Mouse (Mus musculus) heart, embryonic 13.5 days (tissue): ENCODE measurements around the gene Hnmt. TPM values are rescaled to one million over a fixed set of nuclear protein-coding genes. Genes with fewer than 3 reads are reported as not detected.
"Not testable (repeated sequence)": the region's sequence is repeated elsewhere in the genome, so short reads cannot be mapped to it uniquely, and the experiment has no call there.

Experiments
- ATAC-seq: fragments of 200-750 bp; cut with Nextera tagmentation; 2 replicates; pipeline ENCODE4 v1.8.0; 2017; ENCODE audit warnings: moderate TSS enrichment; ENCODE audit not compliant: insufficient number of reproducible peaks, low FRiP score, low TSS enrichment; ENCODE audit errors: extremely low read depth
- H3K27ac ChIP-seq: fragments of 300-500 bp; sonication (generic); replicated peaks from 2 replicates; pipeline ENCODE4 v1.5.1; 2015; ENCODE audit warnings: moderate library complexity, mild to moderate bottlenecking, inconsistent platforms
- H3K27me3 ChIP-seq: fragments of 300-500 bp; sonication (generic); replicated peaks from 2 replicates; pipeline ENCODE4 v1.6.1; 2015; ENCODE audit warnings: mild to moderate bottlenecking, inconsistent platforms
- H3K36me3 ChIP-seq: fragments of 300-500 bp; sonication (generic); 2 replicates; pipeline ENCODE4 v1.6.1; 2015; ENCODE audit warnings: mild to moderate bottlenecking, inconsistent platforms
- H3K4me1 ChIP-seq: fragments of 300-500 bp; sonication (generic); 2 replicates; pipeline ENCODE4 v1.6.1; 2015; ENCODE audit warnings: inconsistent platforms
- H3K4me2 ChIP-seq: fragments of 300-500 bp; sonication (generic); 2 replicates; pipeline ENCODE4 v1.6.1; 2015; ENCODE audit warnings: inconsistent platforms, mild to moderate bottlenecking, moderate library complexity
- H3K4me3 ChIP-seq: fragments of 300-500 bp; sonication (generic); 2 replicates; pipeline ENCODE4 v1.5.1; 2015; ENCODE audit warnings: moderate library complexity, mild to moderate bottlenecking, inconsistent platforms
- H3K9ac ChIP-seq: fragments of 300-500 bp; sonication (generic); 2 replicates; pipeline ENCODE4 v1.6.1; 2015; ENCODE audit warnings: inconsistent platforms, mild to moderate bottlenecking, moderate library complexity
- H3K9me3 ChIP-seq: fragments of 300-500 bp; sonication (generic); 2 replicates; pipeline ENCODE4 v1.6.1; 2016; ENCODE audit warnings: inconsistent platforms
- WGBS: fragments of 180-500 bp; shearing (Covaris S2); methylation state at CpG from one replicate; pipeline ENCODE4 v1.1.7; 2015; ENCODE audit warnings: mixed read lengths; 5-methylcytosine and 5-hydroxymethylcytosine counted together
- polyA plus RNA-seq: library from polyadenylated mRNA; unstranded; fragments of >200 nt; fragmentation: Nextera tagmentation; extraction: Ambion mirVana; gene quantifications from 2 replicates; pipeline ENCODE4 v1.2.1, GENCODE M21; 2015

The Hnmt gene
- polyA plus RNA-seq, 1 experiment from 2014 or later = 3.7 TPM

GRCm38 (mm10) chr2:23999323-23999722 lies 49.9 kb downstream of the Hnmt start:
- no peak overlapping the region for H3K4me3 ChIP-seq
- H3K36me3 ChIP-seq = no peaks in the 10 kb centered on the region
- H3K4me1 ChIP-seq = no peaks in the 10 kb centered on the region
- no peaks in the 10 kb centered on the region for H3K27me3 ChIP-seq
- no peak overlapping the region for H3K9ac ChIP-seq
- H3K4me2 ChIP-seq = no peak overlapping the region
- WGBS = 55% methylated on average over 1 of the region's 1 CpGs
- H3K27ac ChIP-seq = no peak overlapping the region
- H3K9me3 ChIP-seq = no peaks in the 10 kb centered on the region
- ATAC-seq = no peak

GRCm38 (mm10) chr2:23998836-23999235 lies 50.4 kb downstream of the Hnmt start:
- H3K4me2 ChIP-seq = no peak overlapping the region
- no peaks in the 10 kb centered on the region for H3K36me3 ChIP-seq
- WGBS = 79% methylated on average over 4 of the region's 4 CpGs
- no peak for ATAC-seq
- H3K9ac ChIP-seq = no peak overlapping the region
- no peaks in the 10 kb centered on the region for H3K27me3 ChIP-seq
- no peak overlapping the region for H3K27ac ChIP-seq
- no peaks in the 10 kb centered on the region for H3K4me1 ChIP-seq
- H3K9me3 ChIP-seq = no peaks in the 10 kb centered on the region
- no peak overlapping the region for H3K4me3 ChIP-seq

GRCm38 (mm10) chr2:23996830-23997229 lies 52.4 kb downstream of the Hnmt start:
- no peaks in the 10 kb centered on the region for H3K36me3 ChIP-seq
- no peaks in the 10 kb centered on the region for H3K9me3 ChIP-seq
- no peak overlapping the region for H3K4me2 ChIP-seq
- no peak for ATAC-seq
- no peaks in the 10 kb centered on the region for H3K27me3 ChIP-seq
- no peak overlapping the region for H3K27ac ChIP-seq
- WGBS = 46% methylated on average over 2 of the region's 2 CpGs
- H3K4me1 ChIP-seq = no peaks in the 10 kb centered on the region
- no peak overlapping the region for H3K4me3 ChIP-seq
- H3K9ac ChIP-seq = no peak overlapping the region

DNA sequence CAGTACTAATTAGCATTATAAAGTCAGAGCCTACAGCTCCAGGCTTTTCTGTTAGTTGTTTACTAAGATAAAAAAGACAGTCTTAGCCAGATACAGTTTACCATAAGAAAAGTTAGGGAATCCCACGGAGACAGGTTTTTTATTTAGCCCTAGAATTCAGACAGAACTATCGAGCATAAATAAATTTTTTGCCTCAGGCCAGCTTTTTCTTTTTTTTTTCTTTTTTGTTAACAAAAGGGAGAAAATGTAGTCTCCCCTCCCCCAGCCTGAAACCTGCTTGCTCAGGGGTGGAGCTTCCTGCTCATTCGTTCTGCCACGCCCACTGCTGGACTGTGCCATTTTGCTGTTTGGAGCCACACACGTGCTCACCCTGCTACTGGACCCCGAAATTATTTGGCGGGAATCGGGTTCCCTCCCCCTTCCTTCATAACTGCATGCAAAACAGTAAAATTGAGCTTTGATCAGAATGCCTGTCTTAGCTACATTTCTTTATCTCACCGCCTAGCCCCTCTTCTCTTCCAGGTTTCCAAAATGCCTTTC lies 59.1 kb downstream of the Hnmt start:
- H3K36me3 ChIP-seq, H3K4me2 ChIP-seq, H3K27me3 ChIP-seq, H3K4me1 ChIP-seq, H3K9ac ChIP-seq, H3K4me3 ChIP-seq, ATAC-seq, H3K9me3 ChIP-seq, H3K27ac ChIP-seq: not testable (repeated sequence)
- WGBS = 74% methylated on average over 9 of the region's 9 CpGs

- H3K9me3 ChIP-seq = no peaks in the 10 kb centered on the region
- H3K27me3 ChIP-seq = no peaks in the 10 kb centered on the region
- H3K9ac ChIP-seq = no peak overlapping the region
- no peak overlapping the region for H3K27ac ChIP-seq
- no peaks in the 10 kb centered on the region for H3K36me3 ChIP-seq
- ATAC-seq = no peak
- no peaks in the 10 kb centered on the region for H3K4me1 ChIP-seq
- no peak overlapping the region for H3K4me2 ChIP-seq
- no peak overlapping the region for H3K4me3 ChIP-seq
Observed at GRCm38 (mm10) chr2:23987283-23987682, 61.9 kb downstream of the Hnmt start.

DNA sequence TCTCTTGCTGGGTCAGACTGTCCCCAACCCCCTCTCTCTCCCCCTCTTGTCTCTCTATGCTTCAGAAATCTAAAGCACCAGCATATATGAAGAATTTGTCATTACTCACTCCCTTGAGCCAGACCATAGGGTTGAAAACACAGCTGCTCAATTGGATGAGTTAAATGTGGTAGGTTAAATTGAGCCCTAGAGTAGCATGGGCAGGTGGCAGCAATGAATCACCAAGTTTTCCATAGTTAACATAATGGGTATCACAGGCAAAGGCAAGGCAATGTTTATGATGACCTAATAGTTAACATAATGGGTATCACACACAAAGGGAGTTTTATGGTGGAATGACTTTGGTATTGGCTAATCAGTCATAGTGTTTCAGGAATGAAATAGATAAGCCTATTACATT lies 65.9 kb downstream of the Hnmt start:
- Histone ChIP-seq H3K27me3 (no peaks in the 10 kb centered on the region), H3K4me2 (no peak overlapping the region), H3K4me3 (no peak overlapping the region), H3K27ac (no peak overlapping the region), H3K36me3 (no peaks in the 10 kb centered on the region), H3K4me1 (no peaks in the 10 kb centered on the region), H3K9ac (no peak overlapping the region), H3K9me3 (no peaks in the 10 kb centered on the region)
- ATAC-seq = no peak

DNA sequence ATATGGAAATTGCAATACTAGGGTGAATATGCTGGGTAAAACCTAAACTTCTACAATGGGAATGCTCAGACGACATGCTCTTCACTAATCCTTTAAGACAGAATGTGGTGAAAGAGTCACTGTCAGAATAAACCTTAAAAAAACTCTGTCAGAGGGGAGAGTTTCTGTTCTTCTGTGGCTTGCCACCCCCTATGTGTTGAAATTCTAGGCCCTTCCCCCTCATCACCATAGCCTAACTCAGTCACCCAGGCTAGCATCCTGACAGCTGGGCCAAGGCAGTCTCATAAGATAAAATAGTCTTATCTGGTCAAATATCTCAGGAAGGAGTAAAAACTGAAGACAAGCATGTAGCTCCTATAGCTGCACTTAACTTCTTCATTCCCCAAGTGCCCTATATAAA lies 66.3 kb downstream of the Hnmt start:
- Histone ChIP-seq H3K27ac (no peak overlapping the region), H3K9me3 (no peaks in the 10 kb centered on the region), H3K4me1 (no peaks in the 10 kb centered on the region), H3K9ac (no peak overlapping the region), H3K4me2 (no peak overlapping the region), H3K27me3 (no peaks in the 10 kb centered on the region), H3K4me3 (no peak overlapping the region), H3K36me3 (no peaks in the 10 kb centered on the region)
- ATAC-seq = no peak
- WGBS = 52% methylated on average over 1 of the region's 1 CpGs

DNA sequence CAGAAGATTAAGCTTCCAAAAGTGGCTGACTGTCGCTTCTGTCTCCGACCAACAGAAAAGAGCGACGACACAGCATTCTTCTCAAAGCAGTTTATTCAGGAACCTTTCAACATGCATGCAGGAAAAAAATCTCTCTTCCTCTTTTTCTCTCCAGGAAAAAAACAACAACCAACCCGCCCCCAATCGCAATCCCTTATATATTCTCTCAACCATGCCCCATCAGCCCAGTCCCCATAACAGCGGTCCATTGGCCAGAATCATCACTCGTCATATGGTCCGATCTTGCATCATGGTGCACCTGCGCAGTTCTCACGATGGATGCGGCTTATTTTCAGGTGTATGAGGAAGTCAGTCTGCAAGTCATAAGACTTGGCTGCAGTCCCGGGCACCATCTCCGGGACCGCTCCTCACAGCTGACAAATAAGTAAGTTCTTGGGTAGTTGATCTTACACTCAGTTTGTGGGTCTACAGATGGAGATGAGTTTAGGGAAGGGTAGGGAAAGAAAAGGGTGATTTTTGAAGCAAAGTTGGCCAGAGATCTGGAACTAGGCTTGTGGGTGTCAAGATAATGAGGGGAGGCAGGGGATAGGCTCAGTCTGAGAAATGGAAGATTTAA lies 88.4 kb downstream of the Hnmt start:
- not testable (repeated sequence) for H3K4me2 ChIP-seq, ATAC-seq, H3K9ac ChIP-seq, H3K4me1 ChIP-seq, H3K36me3 ChIP-seq, H3K9me3 ChIP-seq, H3K27me3 ChIP-seq, H3K27ac ChIP-seq, H3K4me3 ChIP-seq
- 86% methylated on average over 15 of the region's 15 CpGs for WGBS

Other genes with a start within 250 kb of the Hnmt start
- not detected in 2 replicates for gene Tbpl2, start 47.2 kb upstream of the Hnmt start, polyA plus RNA-seq
- not detected in 2 replicates for gene Il1f8, start 103.8 kb upstream of the Hnmt start, polyA plus RNA-seq
- not detected in 2 replicates for gene Il1f9, start 137.1 kb upstream of the Hnmt start, polyA plus RNA-seq
- not detected in 2 replicates for gene Il1f6, start 166.0 kb upstream of the Hnmt start, polyA plus RNA-seq
- not detected in 2 replicates for gene Il1f5, start 227.6 kb upstream of the Hnmt start, polyA plus RNA-seq
- not detected in 2 replicates for gene Il1f10, start 241.8 kb upstream of the Hnmt start, polyA plus RNA-seq